Mouse (Mus musculus) cerebellum, adult 8-10 months (tissue): ENCODE results near the gene Mex3a.

Experiments used
- DNase-seq: peaks from one replicate; pipeline ENCODE4 v3.0.0; 2022

Mex3a gene

DNA sequence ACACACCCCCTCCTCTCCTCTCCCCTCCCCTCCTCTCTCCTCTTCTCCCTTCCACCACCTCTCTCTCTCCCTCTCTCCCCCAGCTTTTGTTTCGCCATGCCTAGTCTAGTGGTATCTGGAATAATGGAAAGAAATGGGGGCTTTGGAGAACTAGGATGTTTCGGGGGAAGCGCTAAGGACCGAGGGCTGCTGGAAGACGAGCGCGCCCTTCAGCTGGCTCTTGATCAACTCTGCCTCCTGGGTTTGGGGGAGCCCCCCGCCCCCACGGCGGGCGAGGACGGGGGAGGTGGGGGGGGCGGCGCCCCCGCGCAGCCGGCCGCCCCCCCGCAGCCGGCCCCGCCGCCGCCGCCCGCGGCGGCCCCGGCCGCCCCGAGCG, at the start of gene Mex3a:
Gene Mex3a (plus strand): TSS at position 97 of the 376 bp plus-strand sequence.
- no peak for DNase-seq

DNA sequence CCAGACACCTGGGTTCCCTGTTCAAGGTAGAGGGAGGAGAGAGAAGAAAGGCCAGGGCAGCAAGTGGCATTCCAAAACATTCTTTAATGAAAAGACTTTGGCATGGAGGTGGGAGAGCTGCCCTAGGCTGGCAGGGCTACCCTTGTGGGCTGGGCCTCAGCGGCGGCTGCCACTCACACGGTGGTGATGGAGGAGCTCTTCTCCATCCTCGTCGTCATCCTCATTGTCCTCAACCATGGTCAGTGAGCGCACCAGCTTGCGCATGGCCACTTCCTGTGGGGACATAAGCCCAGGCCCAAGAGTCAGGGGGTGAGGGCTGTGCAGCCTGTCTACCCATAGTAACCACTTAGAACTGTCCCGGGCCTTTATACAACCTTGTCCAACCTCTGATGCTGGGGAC, 49.1 kb upstream of the Mex3a start:
- DNase-seq: no peak

DNA sequence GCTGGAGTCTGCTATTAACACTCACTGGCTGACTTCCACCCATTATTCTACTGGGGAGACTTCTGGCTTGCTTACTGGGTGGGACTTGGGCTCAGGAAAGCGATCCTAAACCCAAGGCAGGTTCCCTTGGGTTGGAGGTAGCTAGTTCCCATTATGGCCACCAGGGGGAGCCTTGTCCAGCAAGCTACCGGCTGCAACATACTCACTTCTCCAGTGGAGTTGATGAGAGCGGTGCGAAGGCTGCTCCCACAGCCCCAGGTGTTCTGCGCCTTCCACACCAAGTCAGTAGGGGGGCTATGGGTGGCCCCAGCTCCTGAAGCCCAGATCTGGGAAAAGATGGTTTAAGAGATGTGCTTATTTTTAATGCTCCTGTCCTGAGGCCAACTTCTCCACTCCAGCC, 48.6 kb upstream of the Mex3a start:
- DNase-seq: peak; percentile 79

DNA sequence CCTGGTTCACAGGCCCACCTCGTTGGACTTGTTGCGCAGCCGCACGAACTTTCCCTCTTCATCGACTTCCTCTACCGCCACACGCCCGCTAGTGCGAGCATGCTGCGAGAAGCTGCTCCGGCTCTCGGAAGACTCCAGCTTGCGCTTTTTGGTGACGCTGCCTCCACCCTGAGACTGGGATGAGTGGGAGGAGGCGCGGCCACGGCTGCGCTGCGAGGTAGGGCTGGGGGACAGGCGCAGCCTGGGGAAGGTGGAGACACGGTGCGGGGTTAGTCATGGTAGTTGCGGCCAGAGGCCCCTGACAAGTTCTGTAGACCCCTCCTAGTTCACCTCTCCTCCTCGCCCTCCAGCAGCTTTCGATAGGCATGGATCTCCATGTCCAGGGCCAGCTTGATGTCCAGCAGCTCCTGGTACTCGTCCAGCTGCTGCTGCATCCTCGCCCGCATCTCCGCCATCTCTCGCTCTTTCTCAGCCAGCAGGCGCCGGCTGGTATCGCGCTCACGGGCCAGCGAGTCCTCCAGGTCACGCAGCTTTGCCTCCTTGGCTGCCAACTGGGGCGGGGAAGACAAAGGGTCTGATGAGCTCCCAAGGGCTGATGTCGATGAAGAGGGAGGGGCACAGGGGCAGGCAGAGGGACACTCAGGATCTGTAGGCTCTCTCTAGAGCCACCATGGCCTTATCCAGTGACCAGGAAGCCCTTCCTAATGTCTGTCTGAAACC, 47.4 kb upstream of the Mex3a start:
- DNase-seq: no peak

DNA sequence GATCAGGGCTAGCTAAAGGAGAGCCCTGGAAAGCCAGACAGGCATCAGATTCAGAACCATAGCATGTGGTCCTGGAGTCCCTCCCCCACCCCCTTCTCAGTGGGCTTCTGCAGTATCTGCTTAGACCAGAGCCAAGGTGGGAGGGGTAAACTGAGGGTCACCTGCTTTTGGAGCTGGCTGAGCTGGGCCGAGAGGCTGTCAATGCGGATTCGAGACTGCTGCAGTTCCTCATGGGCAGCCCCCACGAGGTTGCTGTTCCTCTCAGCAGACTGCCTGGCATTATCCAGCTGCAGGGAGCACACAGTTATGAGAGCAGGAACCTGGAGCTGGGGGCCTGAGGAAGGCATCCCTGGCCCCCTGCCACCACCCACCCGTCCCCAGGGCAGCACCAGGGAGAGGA, 46.2 kb upstream of the Mex3a start:
- DNase-seq: no peak

DNA sequence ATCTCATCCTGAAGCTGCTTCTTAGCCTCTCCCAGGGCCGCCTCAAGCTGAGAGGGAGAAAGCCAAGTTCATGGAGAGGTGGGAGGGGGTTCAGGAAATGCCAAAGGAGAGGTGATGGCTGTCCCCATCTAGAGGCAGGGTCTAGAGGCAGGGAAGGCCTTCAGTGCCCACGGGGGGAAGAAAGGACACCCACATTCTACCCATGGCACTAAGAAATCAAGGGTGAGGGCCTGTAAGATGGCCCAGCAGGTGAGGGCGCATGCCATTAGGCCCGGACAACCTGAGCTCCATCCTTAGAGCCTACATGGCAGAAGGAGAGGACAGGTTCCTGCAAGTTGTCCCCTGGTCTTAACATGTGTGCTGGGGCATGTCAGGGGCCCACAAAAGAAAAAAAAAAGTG, 45.3 kb upstream of the Mex3a start:
- DNase-seq: no peak

- DNase-seq: no peak
These were observed 44.8 kb upstream of the Mex3a start for GRCm38 (mm10) chr3:88487396-88487795.

DNA sequence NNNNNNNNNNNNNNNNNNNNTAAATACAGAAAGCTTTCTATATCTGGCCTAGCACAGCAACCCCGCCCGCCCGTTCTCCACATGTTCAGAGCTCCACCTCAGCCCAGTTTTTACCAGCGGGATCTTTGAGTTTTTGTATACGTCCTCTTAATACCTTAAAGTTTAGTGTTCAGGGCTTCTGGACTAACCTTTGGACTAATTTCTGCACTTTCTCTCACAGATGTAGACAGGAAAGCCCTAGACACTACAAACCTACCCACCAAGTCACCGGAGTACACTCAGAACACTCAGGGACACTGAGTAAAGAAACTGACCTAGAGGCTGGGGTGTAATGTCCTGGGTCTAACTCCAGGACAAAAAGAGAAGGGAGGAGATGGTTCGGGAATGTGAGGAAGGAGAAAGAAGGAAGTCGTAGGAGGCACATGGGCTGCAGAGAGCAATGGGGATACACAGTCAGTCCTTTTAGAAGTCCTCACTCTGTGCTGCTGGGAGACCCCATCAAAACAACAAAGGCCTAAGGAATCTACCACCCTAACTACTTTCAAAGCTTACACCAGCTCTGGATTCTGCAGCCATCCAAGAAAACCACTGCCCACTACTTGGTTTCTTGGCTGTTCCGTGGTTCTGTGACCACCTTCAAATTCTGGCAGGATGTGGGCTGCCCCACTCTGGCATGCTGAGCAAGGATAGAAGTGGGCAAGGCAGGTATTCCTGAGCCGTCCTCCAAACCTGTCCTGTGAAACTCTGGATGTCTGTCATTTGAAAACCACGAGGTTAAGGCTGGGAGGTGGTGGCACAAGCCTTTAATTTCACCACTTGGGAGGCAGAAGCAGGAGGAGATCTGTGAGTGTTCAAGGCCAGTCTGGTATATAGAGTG, 38.3 kb upstream of the Mex3a start:
- DNase-seq: no peak

DNA sequence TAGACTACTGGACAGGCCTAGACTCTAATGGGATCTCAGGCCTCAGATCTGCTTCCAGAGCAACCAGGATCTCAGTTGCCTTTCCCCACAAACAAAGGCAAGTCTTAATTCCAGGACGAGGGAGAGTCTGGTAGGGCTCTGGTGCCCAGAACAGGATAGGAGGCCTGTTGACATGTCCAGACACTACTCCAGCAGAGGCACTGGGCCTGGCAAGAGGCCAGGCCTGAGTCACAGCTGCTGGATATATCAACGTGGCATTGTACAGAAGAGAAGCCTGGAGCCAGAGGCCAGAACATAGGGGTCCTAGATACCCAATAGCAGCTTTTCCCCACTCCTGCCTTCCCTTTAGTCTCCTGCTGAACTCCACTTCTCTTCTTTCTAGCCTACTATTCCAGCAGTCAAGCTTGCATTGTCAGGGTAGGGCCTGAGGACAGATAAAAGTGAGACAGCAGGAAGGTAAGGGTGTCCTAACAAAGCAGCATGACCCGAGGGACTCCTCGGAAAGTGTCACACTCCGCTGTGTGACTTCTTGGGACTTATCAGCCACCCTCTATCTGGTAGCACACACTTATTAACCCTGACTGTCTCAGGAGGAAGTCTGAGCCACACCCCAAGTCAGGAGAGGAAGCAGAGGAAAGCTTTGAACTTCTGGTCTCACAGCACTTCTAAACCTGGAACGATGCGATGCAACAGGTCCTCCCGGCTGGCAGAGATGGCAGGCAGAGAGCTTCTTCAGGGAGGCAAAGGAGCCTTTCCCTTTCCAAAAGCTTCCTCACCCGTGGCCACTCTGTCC, 37.2 kb upstream of the Mex3a start:
- no peak for DNase-seq

- no peak for DNase-seq
These were observed 36.3 kb upstream of the Mex3a start for GRCm38 (mm10) chr3:88495741-88496415.

DNA sequence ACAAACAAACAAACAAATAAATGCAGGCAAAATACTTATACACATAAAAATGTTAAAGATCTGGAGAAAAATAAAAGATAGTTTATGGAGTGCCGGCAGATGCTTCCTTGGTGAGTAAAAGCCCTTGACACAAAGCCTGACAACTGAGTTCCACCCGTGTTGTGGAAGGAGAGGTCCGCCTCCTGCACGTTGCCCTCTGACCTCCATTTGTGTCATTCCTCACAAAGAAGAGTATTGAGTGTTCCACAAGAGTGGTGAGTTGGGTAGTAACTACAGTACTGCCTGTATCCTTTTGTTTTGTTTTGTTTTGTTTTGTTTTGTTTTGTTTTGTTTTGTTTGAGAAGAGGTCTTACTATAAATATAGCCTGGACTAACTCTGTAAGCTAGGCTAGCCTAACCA, 32.6 kb upstream of the Mex3a start:
- no peak for DNase-seq

GRCm38 (mm10) chr3:88500087-88500486, 32.1 kb upstream of the Mex3a start:
- no peak for DNase-seq

- no peak for DNase-seq
These were observed 31.4 kb upstream of the Mex3a start for GRCm38 (mm10) chr3:88500655-88501365.

GRCm38 (mm10) chr3:88501366-88502030, 30.7 kb upstream of the Mex3a start:
- no peak for DNase-seq

- DNase-seq: no peak
These were observed 30.1 kb upstream of the Mex3a start for GRCm38 (mm10) chr3:88502031-88502571.

- peak; percentile 90 for DNase-seq
These were observed 29.3 kb upstream of the Mex3a start for GRCm38 (mm10) chr3:88502641-88503504.

- DNase-seq: no peak
These were observed 28.7 kb upstream of the Mex3a start for GRCm38 (mm10) chr3:88503505-88503863.

DNA sequence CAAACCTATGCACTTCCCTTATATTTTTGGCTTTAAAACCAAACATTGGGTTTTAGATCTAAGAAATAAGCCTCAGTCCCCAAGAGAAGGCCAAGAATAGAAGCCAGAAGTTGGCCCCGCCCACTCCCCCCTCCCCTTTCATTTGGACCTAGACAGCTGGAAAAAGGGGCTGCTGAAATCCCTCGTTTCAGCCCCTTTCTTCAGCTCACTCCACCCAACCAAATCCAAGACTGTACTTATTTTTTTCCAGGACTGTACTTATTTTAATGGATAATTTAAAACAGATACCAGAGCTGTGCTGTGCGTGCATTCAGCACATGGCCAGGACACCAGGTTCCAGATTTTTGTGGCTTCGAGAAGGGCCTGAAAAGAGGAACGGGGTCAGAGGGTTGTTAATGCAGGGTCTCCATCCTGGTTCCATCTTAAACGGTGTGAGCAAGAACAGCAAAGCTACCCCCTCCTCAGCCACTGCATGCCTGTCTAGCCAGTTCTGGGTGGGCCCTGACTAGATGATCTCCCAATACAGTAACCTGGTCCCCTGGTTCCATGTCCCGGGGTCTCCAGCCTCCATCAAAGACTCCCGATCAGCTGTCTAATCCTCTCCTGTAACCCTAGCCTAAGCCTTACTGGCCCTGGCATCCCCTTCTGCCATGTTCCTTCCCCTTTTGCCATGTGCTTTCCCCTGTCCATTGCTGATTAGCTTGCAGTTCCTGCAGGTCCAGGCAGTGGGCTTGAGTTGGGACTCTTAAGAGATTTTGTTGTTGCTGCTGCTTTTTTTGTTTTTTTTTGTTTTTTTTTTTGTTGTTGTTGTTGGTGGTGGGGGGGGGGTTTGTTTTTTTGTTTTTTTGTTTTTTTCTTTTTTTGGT, 28.1 kb upstream of the Mex3a start:
- DNase-seq: no peak

DNA sequence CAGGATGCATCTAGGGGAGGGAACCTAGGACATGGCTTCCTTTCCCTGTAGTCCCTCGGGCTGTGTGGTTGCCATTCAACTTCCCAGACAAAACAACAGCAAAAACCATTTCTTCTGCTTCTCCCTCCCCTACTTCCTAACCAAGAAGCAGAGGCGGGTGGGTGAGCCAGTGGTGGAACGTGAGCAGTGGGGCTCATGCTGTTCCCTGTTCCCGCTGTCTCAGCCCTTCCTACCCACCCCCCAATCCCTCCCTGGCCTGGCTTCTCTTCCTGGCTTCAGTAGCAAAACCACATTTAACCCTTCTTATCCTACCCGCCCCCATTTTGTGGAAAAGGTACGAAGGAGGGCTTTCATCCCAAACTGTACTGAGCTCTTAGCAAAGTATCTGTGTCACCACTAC, 27.1 kb upstream of the Mex3a start:
- DNase-seq: no peak
